Mouse (Mus musculus) naive thymus-derived CD4-positive, alpha-beta T cell, adult 5 months (primary cell): ENCODE data around the gene Tmprss12. TPM values are rescaled to one million over a fixed set of nuclear protein-coding genes. Genes with fewer than 3 reads are reported as not detected.

Source experiments
- polyA plus RNA-seq: library from polyadenylated mRNA; unstranded; fragments of 100-300 nt; shearing (Covaris generic); gene quantifications from one replicate; pipeline ENCODE4 v1.2.1, GENCODE M21; 2017

Gene Tmprss12
- polyA plus RNA-seq, result not detected

DNA sequence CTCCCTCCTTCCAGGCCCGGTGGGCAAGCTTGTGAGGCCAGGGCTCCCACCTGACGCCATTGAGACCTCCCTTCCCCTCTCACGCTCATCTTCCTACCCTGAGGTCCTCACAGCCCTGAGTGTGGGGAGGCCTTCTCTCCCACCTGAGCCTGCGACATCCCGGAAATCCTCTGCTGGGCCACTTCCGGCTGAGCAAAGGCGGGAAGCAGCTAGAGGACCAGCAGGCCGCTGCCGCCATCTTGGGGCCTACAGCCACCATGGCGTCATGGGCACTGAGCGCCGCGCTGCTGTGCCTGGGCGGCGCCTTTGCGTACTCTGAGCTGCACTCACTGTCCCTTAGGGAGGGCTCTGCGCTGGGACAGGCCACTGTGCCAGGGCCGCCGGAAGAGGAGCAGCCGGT lies at the start of gene Tmprss12:
Gene Tmprss12 (plus strand): TSS at position 212 of the 400 bp plus-strand sequence.

DNA sequence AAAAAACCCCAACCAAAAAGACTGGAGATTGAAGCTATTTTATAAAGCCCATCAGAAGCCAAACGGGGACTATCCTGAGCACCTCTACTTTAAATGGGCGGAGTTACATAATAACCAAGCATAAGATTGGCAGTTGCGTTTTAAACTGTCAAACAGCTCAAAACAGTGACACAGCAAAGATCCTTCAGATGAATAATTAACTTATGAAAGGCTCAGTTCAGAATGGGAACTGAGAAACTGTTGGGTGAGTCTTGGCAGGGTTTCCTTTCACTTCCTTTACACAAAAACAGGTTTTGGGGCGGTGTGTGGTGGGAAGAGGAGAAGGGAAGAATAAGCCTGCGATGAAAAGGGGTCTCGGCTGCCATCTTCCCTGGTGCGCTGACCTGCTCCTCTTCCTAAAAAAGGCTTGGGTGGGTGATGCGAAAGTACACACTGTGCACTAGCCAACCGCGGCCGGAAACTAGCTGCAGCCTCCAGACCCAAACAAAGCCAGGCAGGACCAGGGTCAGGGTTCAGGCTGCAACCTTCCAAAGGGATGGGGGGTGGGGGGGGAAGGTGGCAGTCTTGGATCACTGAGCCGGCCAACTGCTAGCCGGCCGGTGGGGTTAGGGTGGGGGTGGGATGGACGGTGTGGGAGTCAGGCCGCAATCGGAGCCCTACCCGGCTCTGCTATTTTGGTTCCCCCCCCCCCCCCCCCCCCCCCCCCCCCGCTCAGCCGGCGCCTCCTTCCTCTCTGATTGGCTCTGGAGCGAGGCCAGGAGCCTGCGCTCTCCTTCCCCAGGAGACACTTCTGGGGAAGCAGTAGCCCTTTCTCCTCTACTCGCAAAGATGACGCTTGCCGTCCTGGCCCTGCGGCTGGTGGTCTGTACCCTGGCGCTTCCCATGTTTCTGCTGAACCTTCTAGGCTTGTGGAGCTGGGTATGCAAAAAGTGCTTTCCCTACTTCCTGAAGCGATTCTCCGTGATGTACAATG lies 23.7 kb downstream of the Tmprss12 start, which contains the start of gene Mettl7a1:
Gene Mettl7a1 (plus strand): TSS at position 122 of the 973 bp plus-strand sequence.

DNA sequence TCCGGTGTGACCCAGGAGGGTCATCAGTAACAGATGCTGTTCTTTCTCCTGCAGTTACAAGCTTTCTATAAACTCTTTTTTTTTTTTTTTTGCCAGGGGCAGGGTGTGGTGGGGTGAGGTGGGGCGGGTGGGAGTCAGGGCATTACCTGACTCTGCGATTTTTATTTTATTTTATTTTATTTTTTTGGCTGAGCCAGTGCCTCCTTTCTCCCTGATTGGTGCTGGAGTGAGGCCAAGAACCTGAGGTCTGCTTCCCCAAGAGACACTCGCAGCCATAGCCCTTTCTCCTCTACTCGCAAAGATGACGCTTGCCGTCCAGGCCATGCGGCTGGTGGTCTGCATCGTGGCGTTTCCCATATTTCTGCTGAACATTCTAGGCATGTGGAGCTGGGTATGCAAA lies 54.0 kb downstream of the Tmprss12 start, which contains the start of gene Mettl7a3:
Gene Mettl7a3 (plus strand): TSS at position 301 of the 400 bp plus-strand sequence.

Other genes with a start within 250 kb of the Tmprss12 start
- 49.9 TPM for gene Dip2b, start 242.2 kb upstream of the Tmprss12 start, polyA plus RNA-seq
- 83.2 TPM for gene Atf1, start 53.0 kb upstream of the Tmprss12 start, polyA plus RNA-seq
- gene Mettl7a1, start 23.3 kb downstream of the Tmprss12 start, polyA plus RNA-seq, result 1.8 TPM
- gene Mettl7a3, start 54.1 kb downstream of the Tmprss12 start, polyA plus RNA-seq, result not detected
- gene Methig1, start 72.3 kb downstream of the Tmprss12 start, polyA plus RNA-seq, result not detected
- gene Mettl7a2, start 72.4 kb downstream of the Tmprss12 start, polyA plus RNA-seq, result not detected
- not detected for gene Higd1c, start 83.7 kb downstream of the Tmprss12 start, polyA plus RNA-seq
- 0.14 TPM for gene Gm5475, start 141.3 kb downstream of the Tmprss12 start, polyA plus RNA-seq
- gene Slc11a2, start 144.2 kb downstream of the Tmprss12 start, polyA plus RNA-seq, result 34.9 TPM
- 46.0 TPM for gene Letmd1, start 188.2 kb downstream of the Tmprss12 start, polyA plus RNA-seq
- gene Csrnp2, start 214.7 kb downstream of the Tmprss12 start, polyA plus RNA-seq, result 21.0 TPM